Mouse (Mus musculus): ENCODE data around the gene Ryr1. TPM values are rescaled to one million over a fixed set of nuclear protein-coding genes. Genes with fewer than 3 reads are reported as not detected.
"Not testable (repeated sequence)": the region's sequence is repeated elsewhere in the genome, so short reads cannot be mapped to it uniquely, and the experiment has no call there.

Gene Ryr1
- polyA plus RNA-seq, 1 experiment from 2014 or later: 5.2 TPM

- ATAC-seq (ENCODE audit: low FRiP score): no peak
- no peak overlapping the region for H3K9ac ChIP-seq
- peaks cover 33% of the 10 kb centered on the region for H3K27me3 ChIP-seq
- H3K4me2 ChIP-seq (replicated peaks): no peak overlapping the region
- H3K4me3 ChIP-seq: no peak overlapping the region
- WGBS: 83% methylated on average over 5 of the region's 5 CpGs
- peaks cover 8% of the 10 kb centered on the region; the same call in 1 of the 2 replicates for H3K36me3 ChIP-seq
- no peaks in the 10 kb centered on the region for H3K9me3 ChIP-seq (replicated peaks)
- no peaks in the 10 kb centered on the region for H3K4me1 ChIP-seq
- H3K27ac ChIP-seq: no peak overlapping the region
These were observed 37.3 kb upstream of the Ryr1 start for GRCm38 (mm10) chr7:29162294-29162693.

GRCm38 (mm10) chr7:29158264-29158663 is 33.3 kb upstream of the Ryr1 start:
- ATAC-seq (ENCODE audit: low FRiP score): no peak
- Histone ChIP-seq H3K9me3 (replicated peaks) (0 out of 2 replicates have a peak, but pooled peaks cover 6% of the 10 kb centered on the region), H3K27me3 (peaks cover 34% of the 10 kb centered on the region), H3K36me3 (peaks cover 8% of the 10 kb centered on the region; the same call in 1 of the 2 replicates), H3K4me1 (peaks cover 4% of the 10 kb centered on the region), H3K4me3 (no peak overlapping the region), H3K9ac (no peak overlapping the region), H3K27ac (no peak overlapping the region), H3K4me2 (replicated peaks) (no peak overlapping the region)
- WGBS: 2% methylated on average over 5 of the region's 5 CpGs

GRCm38 (mm10) chr7:29155838-29156782 is 31.1 kb upstream of the Ryr1 start, which contains the start of gene Fam98c:
Gene Fam98c (minus strand): TSS chr7:29156234.
- ATAC-seq (ENCODE audit: low FRiP score): peak; percentile 88
- Histone ChIP-seq H3K9me3 (replicated peaks) (0 out of 2 replicates have a peak, but pooled peaks cover 6% of the 10 kb centered on the region), H3K36me3 (peaks cover 2% of the 10 kb centered on the region; the same call in 1 of the 2 replicates), H3K4me1 (peaks cover 4% of the 10 kb centered on the region), H3K4me3 (peak within 1 kb of the TSS; percentile 81), H3K4me2 (replicated peaks) (peak within 1 kb of the TSS; percentile 93), H3K27me3 (peaks cover 27% of the 10 kb centered on the region), H3K27ac (peak within 1 kb of the TSS; percentile 91), H3K9ac (peak within 1 kb of the TSS; percentile 82)
- 4% methylated on average over 64 of the region's 68 CpGs for WGBS

DNA sequence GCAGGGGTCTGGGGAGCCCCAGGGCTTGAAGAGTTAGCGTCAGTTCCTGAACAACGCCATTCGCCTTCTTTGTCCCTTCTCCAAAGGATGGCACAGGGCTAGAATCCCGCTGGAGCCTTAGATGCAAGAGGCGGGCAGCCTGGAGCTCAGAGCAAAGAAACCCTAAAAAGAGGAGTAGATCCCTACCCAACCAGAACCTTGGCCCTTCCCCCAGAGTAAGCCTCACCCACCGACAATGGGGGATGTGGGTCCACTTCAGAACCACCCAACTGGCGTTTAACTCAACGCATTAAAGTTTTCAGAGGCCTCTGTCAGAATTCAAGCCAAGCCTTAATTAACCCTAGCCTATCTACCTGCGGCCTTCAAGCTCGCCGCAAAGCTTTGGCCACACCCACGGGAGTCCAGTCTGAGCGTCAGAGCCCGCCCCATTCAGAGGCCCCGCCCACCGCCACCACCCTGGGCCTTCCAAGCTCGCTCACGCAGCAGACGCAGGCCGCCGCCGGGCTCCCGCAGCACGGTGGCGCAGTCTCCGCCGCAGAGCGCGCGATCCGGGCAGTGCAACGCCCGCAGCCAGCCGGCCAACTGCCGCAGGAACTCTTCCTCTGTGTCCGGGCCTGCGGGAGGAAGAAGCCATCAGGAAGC is 30.3 kb upstream of the Ryr1 start:
- ATAC-seq (ENCODE audit: low FRiP score): peak; percentile 91
- Histone ChIP-seq H3K36me3 (no peaks in the 10 kb centered on the region; the same call in 1 of the 2 replicates), H3K4me2 (replicated peaks) (peak overlapping the region; percentile 93), H3K4me3 (peak overlapping the region; percentile 81), H3K9me3 (replicated peaks) (0 out of 2 replicates have a peak, but pooled peaks cover 6% of the 10 kb centered on the region), H3K27ac (peak overlapping the region; percentile 91), H3K4me1 (peaks cover 4% of the 10 kb centered on the region), H3K9ac (peak overlapping the region; percentile 82), H3K27me3 (peaks cover 27% of the 10 kb centered on the region)
- 8% methylated on average over 37 of the region's 37 CpGs for WGBS

- no peak for ATAC-seq (ENCODE audit: low FRiP score)
- H3K4me3 ChIP-seq: no peak overlapping the region
- peaks cover 4% of the 10 kb centered on the region for H3K4me1 ChIP-seq
- no peak overlapping the region for H3K27ac ChIP-seq
- H3K4me2 ChIP-seq (replicated peaks): no peak overlapping the region
- H3K27me3 ChIP-seq: peaks cover 18% of the 10 kb centered on the region
- 95% methylated on average over 14 of the region's 14 CpGs for WGBS
- H3K9me3 ChIP-seq (replicated peaks): 0 out of 2 replicates have a peak, but pooled peaks cover 6% of the 10 kb centered on the region
- no peaks in the 10 kb centered on the region; the same call in 1 of the 2 replicates for H3K36me3 ChIP-seq
- H3K9ac ChIP-seq: no peak overlapping the region
These were observed 29.2 kb upstream of the Ryr1 start for GRCm38 (mm10) chr7:29154018-29154720.

DNA sequence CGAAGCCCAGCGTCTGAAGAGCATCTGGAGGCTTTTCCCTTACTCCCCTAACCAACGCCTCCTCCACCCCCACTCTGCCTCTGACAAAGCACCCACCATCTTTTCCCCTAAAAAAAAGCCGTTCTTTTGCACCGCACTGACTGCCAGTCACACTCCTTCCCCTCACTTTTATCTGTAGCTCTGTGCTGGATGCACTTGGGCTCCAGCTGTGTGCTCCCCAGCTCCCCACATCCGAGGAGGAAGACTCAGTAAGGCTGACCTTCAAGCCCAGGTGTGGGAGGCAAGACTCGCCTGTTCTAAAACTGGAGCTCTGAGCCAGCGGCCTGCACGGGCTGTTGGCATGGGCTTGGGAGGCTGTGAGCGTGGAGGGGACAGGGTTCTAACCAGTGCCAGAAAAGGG is 26.5 kb upstream of the Ryr1 start:
- no peak overlapping the region for H3K4me2 ChIP-seq (replicated peaks)
- 67% methylated on average over 10 of the region's 10 CpGs for WGBS
- no peaks in the 10 kb centered on the region; the same call in 1 of the 2 replicates for H3K27me3 ChIP-seq
- H3K4me1 ChIP-seq: peaks cover 4% of the 10 kb centered on the region
- 0 out of 2 replicates have a peak, but pooled peaks cover 6% of the 10 kb centered on the region for H3K9me3 ChIP-seq (replicated peaks)
- H3K9ac ChIP-seq: no peak overlapping the region
- no peaks in the 10 kb centered on the region; the same call in 1 of the 2 replicates for H3K36me3 ChIP-seq
- no peak overlapping the region for H3K4me3 ChIP-seq
- no peak for ATAC-seq (ENCODE audit: low FRiP score)
- no peak overlapping the region for H3K27ac ChIP-seq

- no peaks in the 10 kb centered on the region for H3K4me1 ChIP-seq
- 94% methylated on average over 15 of the region's 15 CpGs for WGBS
- no peak overlapping the region for H3K27ac ChIP-seq
- ATAC-seq (ENCODE audit: low FRiP score): no peak
- no peak overlapping the region for H3K4me2 ChIP-seq (replicated peaks)
- H3K27me3 ChIP-seq: no peaks in the 10 kb centered on the region; the same call in 1 of the 2 replicates
- no peak overlapping the region for H3K4me3 ChIP-seq
- no peak overlapping the region for H3K9ac ChIP-seq
- no peaks in the 10 kb centered on the region for H3K36me3 ChIP-seq
- 0 out of 2 replicates have a peak, but pooled peaks cover under 1% of the 10 kb centered on the region for H3K9me3 ChIP-seq (replicated peaks)
These were observed 23.8 kb upstream of the Ryr1 start for GRCm38 (mm10) chr7:29148771-29149170.

DNA sequence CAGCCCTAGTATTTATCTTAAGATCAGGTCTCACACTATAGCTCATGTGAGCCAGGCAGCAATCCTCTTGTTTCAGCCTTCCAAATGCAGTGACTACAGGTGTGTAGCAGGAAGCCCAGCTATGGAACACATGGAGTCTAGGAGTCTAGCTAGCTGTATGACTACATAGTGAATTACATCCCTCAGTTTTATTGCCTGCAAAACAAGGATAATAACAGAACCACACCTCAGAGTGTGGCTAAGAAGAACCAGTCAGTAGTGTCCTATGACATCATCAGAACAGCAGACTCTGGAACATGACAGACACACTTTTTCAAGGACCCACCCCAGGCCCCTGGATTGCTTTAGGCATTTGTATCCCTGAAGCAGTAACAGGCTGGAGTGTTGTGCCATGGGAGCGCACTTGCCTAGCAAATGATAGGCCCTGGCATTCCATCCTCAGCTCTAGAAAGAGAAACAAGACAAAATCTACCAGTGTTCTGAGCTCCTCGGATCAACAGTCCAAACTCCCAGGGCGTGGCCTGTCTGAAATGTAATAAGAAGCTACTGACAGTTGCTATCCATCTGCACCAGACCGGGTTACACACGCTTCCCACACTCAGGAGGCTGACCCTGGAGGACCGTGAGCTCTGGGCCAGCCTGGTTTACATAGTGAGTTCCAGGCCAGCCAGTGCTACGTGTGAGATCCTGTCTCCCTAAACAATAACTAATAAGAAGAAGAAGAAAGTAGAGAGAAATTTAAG is 21.8 kb upstream of the Ryr1 start:
- Histone ChIP-seq H3K4me3 (no peak overlapping the region), H3K36me3 (no peaks in the 10 kb centered on the region), H3K4me1 (no peaks in the 10 kb centered on the region), H3K9ac (no peak overlapping the region), H3K4me2 (replicated peaks) (no peak overlapping the region), H3K27ac (no peak overlapping the region), H3K27me3 (no peaks in the 10 kb centered on the region; the same call in 1 of the 2 replicates), H3K9me3 (replicated peaks) (no peaks in the 10 kb centered on the region)
- no peak for ATAC-seq (ENCODE audit: low FRiP score)
- 89% methylated on average over 7 of the region's 7 CpGs for WGBS

DNA sequence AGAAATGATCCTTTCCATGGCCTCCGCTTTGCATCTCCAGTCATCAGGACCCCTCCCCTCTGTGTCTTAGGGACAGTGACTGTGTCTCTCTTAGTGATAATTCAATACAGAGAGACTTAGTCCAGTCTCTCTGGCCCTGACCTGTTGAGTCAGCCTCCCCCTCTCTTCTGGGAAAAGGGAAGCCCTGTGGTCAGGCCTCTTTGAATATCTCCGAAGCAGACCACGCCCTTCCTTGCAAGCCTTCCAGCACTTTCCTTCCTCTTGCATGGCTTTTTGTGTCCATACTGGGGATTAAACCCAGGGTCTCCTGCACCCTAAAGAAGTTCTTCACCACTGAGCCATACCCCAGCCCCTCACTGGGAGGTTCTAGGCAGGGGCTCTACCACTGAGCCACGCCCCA is 19.0 kb upstream of the Ryr1 start:
- Histone ChIP-seq H3K9me3 (replicated peaks) (no peaks in the 10 kb centered on the region), H3K9ac (no peak overlapping the region), H3K27me3 (no peaks in the 10 kb centered on the region), H3K27ac (no peak overlapping the region), H3K4me2 (replicated peaks) (no peak overlapping the region), H3K4me1 (no peaks in the 10 kb centered on the region), H3K4me3 (no peak overlapping the region), H3K36me3 (no peaks in the 10 kb centered on the region)
- ATAC-seq (ENCODE audit: low FRiP score): no peak
- 94% methylated on average over 4 of the region's 4 CpGs for WGBS

- Histone ChIP-seq H3K9me3 (replicated peaks) (no peaks in the 10 kb centered on the region), H3K27me3 (peaks cover 6% of the 10 kb centered on the region), H3K27ac (no peak overlapping the region), H3K4me2 (replicated peaks) (no peak overlapping the region), H3K4me1 (no peaks in the 10 kb centered on the region), H3K9ac (no peak overlapping the region), H3K36me3 (no peaks in the 10 kb centered on the region), H3K4me3 (no peak overlapping the region)
- no peak for ATAC-seq (ENCODE audit: low FRiP score)
- 88% methylated on average over 8 of the region's 8 CpGs for WGBS
These were observed 16.4 kb upstream of the Ryr1 start for GRCm38 (mm10) chr7:29141416-29141815.

DNA sequence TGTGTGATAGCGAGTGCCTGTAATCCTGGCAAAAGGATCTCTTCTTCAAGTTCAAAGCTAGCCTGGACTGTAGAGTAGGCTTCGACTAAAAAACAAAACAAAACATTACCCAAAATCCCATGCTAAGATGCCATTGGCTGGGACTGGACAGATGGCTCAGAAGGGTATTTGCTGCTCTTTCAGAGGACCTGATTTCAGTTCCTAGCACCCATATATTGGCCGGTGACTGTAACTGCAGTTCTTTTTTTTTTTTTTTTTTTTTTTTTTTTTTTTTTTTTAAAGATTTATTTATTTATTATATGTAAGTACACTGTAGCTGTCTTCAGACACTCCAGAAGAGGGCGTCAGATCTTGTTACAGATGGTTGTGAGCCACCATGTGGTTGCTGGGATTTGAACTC is 14.3 kb upstream of the Ryr1 start:
- H3K4me3 ChIP-seq; H3K9me3 ChIP-seq (replicated peaks); H3K4me2 ChIP-seq (replicated peaks); ATAC-seq (ENCODE audit: low FRiP score); H3K9ac ChIP-seq; H3K4me1 ChIP-seq; H3K27ac ChIP-seq; H3K36me3 ChIP-seq: not testable (repeated sequence)
- WGBS: 86% methylated on average over 3 of the region's 4 CpGs
- peaks cover 26% of the 10 kb centered on the region for H3K27me3 ChIP-seq
